13 mouse cellular contexts compared by ENCODE assay signal in the genomic region with DNA sequence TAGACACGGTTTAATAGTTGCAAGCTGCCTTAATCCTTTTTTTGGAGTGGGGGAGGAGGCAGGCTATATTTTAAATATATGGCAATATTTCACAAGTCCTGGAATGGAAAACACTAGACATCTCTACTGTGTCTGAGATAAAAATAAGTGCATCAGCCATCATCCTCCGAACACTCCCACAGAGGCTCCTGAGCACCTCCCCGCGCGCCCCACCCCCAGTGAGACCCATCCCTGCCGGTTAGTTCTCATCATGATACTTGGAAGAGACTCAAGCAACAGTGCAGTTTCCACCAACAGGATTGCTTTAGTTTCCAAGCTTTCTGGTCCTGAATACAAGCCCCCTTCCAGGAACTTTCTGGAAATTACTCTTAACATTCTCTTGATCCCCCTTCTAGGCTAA.
"Had no signal": no experiment of that assay in that cellular context is flagged by ENCODE, and none has a peak within 500 bp of the region (broad histone marks: within the 10 kb centered on the region; RNA-seq: fewer than 3 reads in every experiment).

No protein-coding gene starts in this region.

- ATAC-seq: intestine, embryonic 15.5 days; midbrain, embryonic 13.5 days had no signal

- H3K4me3 ChIP-seq: intestine, embryonic 15.5 days; layer of hippocampus, adult 2 months; left cerebral cortex, adult 2 months; limb, embryonic 13.5 days; midbrain, embryonic 13.5 days had no signal

- H3K4me1 ChIP-seq: intestine, embryonic 15.5 days; midbrain, embryonic 13.5 days had no signal

- DNase-seq: kidney, adult 9 months; kidney, postnatal 36 days; lung, adult 18-20 months; lung, postnatal 36 days; thymus, adult 18-20 months; thymus, postnatal 14 days had no signal

- H3K4me2 ChIP-seq: intestine, embryonic 15.5 days; limb, embryonic 13.5 days; midbrain, embryonic 13.5 days had no signal

- H3K27ac ChIP-seq: intestine, embryonic 15.5 days; layer of hippocampus, adult 2 months; left cerebral cortex, adult 2 months; limb, embryonic 13.5 days; liver, embryonic 14.5 days; midbrain, embryonic 13.5 days; stomach, postnatal 0 days had no signal

- H3K9ac ChIP-seq: intestine, embryonic 15.5 days; limb, embryonic 13.5 days; liver, embryonic 14.5 days; midbrain, embryonic 13.5 days had no signal

- H3K36me3 ChIP-seq: intestine, embryonic 15.5 days; limb, embryonic 13.5 days; midbrain, embryonic 13.5 days had no signal

- H3K9me3 ChIP-seq: intestine, embryonic 15.5 days; limb, embryonic 13.5 days; midbrain, embryonic 13.5 days had no signal

- H3K27me3 ChIP-seq: intestine, embryonic 15.5 days; limb, embryonic 13.5 days; midbrain, embryonic 13.5 days had no signal
